Mouse (Mus musculus) layer of hippocampus, postnatal 10 days (tissue): Measurements from ENCODE around the gene Mthfd2. TPM values are rescaled to one million over a fixed set of nuclear protein-coding genes. Genes with fewer than 3 reads are reported as not detected.

Source experiments
- DNase-seq, 2 experiments: peaks; one replicate each; pipeline ENCODE4 v3.0.0; 2021; ENCODE audit warnings: low spot score in 2 of 2
- total RNA-seq, 2 experiments: library from RNA; stranded (reverse); gene quantifications; 2 replicates each; pipeline ENCODE4 v1.2.3; 2021

The Mthfd2 gene
- total RNA-seq, 2 experiments from 2014 or later = 10.3 to 11.3 TPM

DNA sequence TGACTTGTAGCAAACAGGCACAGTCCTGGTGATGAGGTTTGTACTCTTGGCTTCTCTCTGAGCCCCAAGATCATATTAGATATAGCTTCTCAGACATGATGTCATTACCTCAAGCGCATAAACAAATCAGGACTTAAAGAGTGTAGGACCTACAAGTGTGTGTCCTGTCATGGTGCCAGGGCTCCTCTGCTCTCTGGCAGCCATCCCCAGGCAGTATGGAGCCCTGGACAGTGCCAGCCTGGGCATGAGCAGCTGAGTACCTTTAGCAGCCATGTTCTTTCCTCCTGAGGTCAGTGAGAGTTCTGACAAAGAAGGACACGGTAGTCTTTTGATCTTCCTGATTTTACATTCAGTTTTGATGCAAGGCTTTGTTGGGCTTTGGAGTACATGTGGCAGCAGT is 17.2 kb upstream of the Mthfd2 start:
- DNase-seq = no peak

- no peak for DNase-seq
Observed at GRCm38 (mm10) chr6:83341387-83341786, 15.7 kb upstream of the Mthfd2 start.

DNA sequence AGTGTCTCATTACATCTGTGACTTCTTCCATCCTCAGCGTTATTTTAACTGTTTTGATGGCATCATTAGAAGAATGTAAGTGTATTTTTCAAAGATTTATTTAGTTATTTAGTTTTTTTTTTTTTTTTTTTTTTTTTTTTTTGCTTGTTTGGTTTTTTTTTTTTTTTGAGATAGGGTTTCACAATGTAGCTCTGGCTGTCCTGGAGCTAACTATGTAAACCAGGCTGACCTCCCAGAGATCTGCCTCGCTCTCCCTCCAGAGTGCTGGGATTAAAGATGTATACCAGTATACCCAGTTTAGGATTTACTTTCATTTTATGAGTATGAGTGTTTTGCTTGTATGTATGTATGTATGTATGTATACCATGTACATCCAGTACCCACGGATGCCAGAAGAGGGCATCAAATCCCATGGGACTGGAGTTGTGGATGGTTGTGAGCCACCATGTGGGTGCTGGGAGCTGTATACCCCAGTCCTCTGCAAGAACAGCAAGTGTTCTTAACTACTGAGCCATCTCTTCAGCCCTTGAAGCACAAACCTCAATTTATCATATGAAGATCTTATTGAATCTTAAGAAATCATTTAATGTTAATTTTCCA is 2.0 kb upstream of the Mthfd2 start:
- DNase-seq = no peak

DNA sequence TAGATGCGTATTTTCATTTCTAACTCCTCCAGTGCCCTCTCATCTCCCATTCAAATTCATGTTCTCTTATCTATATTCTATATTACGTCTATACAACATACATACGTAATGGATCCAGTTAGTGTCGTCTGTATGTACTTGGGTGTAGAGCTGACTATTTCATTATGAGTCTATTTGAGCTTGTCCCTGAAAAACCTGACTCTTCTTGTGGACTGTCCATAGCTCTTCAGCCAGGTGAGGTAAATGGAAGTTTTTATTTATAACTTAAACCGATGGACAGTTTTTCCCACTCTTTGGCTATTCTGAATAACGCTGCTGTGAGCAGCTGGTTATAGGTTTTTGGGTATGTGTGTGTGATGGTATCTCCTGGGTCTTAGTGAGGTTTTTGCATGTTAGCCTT is 1.1 kb upstream of the Mthfd2 start:
- no peak for DNase-seq

GRCm38 (mm10) chr6:83326394-83326736 is 657 bp upstream of the Mthfd2 start:
- no peak for DNase-seq

- DNase-seq = no peak
Observed at GRCm38 (mm10) chr6:83323652-83324419, 1.9 kb downstream of the Mthfd2 start.

- no peak for DNase-seq
Observed at GRCm38 (mm10) chr6:83322794-83323193, 2.9 kb downstream of the Mthfd2 start.

DNA sequence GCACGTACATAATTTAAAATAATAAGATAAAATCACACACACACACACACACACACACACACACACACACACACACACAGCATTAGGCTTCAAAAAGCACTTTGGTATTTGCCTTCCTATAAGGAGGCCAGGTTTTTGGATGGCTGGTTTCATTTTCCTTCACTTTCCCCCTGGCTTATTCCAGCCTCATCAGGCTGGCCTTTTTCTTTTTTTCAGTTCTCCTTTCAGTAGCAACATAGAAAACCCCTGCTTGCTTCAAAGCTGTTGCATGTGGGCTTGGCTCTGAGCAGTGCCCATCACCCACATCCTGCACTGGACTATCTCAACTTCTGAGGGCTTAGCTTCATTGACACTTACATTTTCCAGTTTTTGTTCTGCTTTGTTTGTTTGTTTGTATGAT is 3.8 kb downstream of the Mthfd2 start:
- DNase-seq = no peak

GRCm38 (mm10) chr6:83317108-83317741 is 8.5 kb downstream of the Mthfd2 start:
- peak; percentile 87 to 94 for DNase-seq

- DNase-seq = no peak
Observed at GRCm38 (mm10) chr6:83316022-83316421, 9.7 kb downstream of the Mthfd2 start.

DNA sequence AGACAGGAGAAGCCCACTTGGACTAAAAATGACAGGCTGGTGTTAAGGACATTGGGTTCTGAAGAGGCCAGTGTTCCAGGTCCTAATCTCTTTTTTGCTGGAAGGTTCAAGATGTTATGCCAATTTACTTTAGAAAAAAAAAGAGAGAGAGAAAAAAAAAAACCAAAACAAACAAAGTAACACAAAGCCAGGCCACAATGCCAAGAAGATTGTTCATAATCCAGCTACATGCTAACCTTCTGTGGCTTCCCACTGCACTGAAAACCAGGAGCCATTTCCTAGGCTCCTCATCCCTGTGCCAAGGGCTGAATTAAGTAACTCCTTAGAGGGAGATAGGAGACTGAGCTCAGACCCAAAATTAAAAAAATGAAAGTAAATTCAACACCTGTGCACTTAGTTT is 10.4 kb downstream of the Mthfd2 start:
- DNase-seq = no peak

- DNase-seq = no peak
Observed at GRCm38 (mm10) chr6:83312514-83312913, 13.2 kb downstream of the Mthfd2 start.

- DNase-seq = no peak
Observed at GRCm38 (mm10) chr6:83312021-83312420, 13.7 kb downstream of the Mthfd2 start.

GRCm38 (mm10) chr6:83311206-83311605 is 14.5 kb downstream of the Mthfd2 start:
- DNase-seq = no peak

DNA sequence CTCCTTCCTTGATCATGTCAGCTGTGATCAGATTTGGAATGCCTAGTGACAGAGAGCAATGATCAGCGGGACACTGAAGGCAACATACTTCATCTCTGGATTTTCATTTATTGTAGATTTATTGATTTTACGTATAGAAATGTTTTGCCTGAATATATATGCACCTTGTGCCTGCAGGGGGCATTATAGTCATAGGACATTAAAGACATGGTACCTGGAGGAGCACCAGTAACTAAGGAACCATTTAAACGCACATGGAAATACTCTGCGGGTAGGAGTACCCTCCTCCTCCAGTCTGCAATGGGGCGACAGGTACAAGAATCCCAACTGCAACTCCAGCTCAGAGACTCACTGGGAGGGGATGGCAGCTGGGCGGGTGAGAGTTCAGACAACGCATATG is 16.7 kb downstream of the Mthfd2 start:
- DNase-seq = no peak

GRCm38 (mm10) chr6:83302264-83302663 is 23.4 kb downstream of the Mthfd2 start:
- no peak for DNase-seq

DNA sequence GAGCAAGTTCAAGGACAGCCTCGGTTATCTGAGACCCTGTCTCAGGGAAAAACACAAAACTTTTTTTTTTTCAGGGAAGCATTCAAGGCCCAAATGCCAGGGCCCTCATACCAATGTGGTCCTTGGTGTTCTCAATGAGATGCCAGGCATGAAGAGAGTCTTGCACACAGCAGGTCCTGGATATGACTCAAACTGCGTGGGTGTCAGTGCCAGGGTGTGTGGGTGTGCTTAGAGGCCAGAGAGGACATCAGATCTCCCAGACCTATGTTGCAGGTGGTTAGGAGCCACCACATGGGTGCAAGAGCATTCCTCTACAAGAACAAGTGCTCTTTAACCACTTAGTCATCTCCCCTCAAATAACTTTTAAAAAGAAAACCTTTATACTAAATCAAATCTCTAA is 24.4 kb downstream of the Mthfd2 start:
- DNase-seq = no peak

DNA sequence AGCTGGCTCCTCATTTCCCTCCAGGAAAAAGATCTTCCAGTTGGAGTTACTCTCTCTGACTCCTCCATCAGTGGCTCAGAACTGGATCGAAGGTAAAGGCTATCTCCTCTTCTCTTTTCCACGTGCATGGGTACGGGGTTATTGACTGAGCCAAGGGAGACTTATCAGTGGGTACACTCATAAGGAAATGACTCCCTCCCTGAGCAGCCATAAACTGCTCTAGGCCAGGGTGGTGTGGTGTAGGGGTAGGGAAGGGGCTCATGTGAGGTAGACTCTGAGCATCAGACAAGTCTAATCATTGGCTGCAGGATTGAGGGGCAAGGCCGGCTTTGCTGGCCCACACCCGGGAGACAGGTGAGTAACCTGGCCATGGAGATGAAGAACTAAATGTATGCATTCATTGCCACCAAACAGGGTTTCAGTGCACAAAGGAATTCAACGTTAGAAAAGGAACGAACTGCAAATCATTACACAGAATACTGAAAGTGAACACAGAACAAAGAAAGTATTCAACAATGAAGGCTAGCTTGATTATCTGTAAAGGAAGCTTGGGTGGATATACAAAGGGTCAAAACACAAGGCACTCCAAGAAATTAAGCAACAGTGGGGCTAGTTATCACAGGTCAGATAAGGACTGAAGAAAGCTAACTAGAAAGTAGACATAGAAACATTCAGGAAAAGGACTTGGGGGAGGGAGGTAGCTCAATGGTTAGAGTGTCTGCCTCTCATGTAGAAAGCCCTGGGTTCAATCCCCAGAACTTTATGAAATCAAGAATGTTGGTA is 25.1 kb downstream of the Mthfd2 start:
- DNase-seq = no peak

- no peak for DNase-seq
Observed at GRCm38 (mm10) chr6:83280256-83280955, 45.3 kb downstream of the Mthfd2 start.

DNA sequence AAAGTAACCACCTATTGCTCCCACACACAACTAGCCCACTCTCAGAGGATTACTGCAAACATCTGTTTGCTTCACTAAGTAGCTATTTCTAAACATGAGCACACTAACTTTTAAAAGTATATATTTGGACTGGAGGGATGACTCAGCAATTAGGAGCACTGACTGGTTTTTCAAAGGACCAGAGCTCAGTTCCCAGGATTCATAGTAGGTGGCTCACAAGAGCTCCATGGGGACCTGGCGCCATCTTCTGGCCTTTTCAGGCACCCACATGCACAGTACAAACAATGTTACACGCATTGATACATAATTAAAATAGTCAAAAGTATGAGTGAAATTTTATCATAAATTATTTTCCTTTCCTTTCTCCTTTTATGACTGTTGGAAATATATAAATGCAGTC is 46.8 kb downstream of the Mthfd2 start:
- DNase-seq = no peak

- no peak for DNase-seq
Observed at GRCm38 (mm10) chr6:83277151-83277550, 48.6 kb downstream of the Mthfd2 start.
